Mouse (Mus musculus) ZHBTc4 (cell line): ENCODE data around the gene Pex26.

Experiments
- DNase-seq: peaks from one replicate; pipeline ENCODE4 v3.0.0-alpha.2; 2011; ENCODE audit warnings: low read depth, low spot score

Gene Pex26

GRCm38 (mm10) chr6:121166098-121166552, 17.3 kb upstream of the Pex26 start:
- no peak for DNase-seq

- DNase-seq = peak; percentile 67
Measured at GRCm38 (mm10) chr6:121167381-121167975, 16.0 kb upstream of the Pex26 start.

GRCm38 (mm10) chr6:121171102-121171501, 12.4 kb upstream of the Pex26 start:
- no peak for DNase-seq

GRCm38 (mm10) chr6:121173471-121173870, 10.0 kb upstream of the Pex26 start:
- no peak for DNase-seq

- DNase-seq = no peak
Measured at GRCm38 (mm10) chr6:121174761-121175160, 8.7 kb upstream of the Pex26 start.

- no peak for DNase-seq
Measured at GRCm38 (mm10) chr6:121176011-121176730, 7.3 kb upstream of the Pex26 start.

GRCm38 (mm10) chr6:121176731-121177098, 6.8 kb upstream of the Pex26 start:
- DNase-seq = no peak

GRCm38 (mm10) chr6:121177118-121177708, 6.3 kb upstream of the Pex26 start:
- peak; percentile 26 for DNase-seq

- DNase-seq = peak; percentile 68
Measured at GRCm38 (mm10) chr6:121178700-121179358, 4.6 kb upstream of the Pex26 start.

- no peak for DNase-seq
Measured at GRCm38 (mm10) chr6:121179846-121180245, 3.6 kb upstream of the Pex26 start.

- peak; percentile 74 for DNase-seq
Measured at GRCm38 (mm10) chr6:121184198-121185140, 1.0 kb downstream of the Pex26 start.

GRCm38 (mm10) chr6:121185232-121185631, 1.8 kb downstream of the Pex26 start:
- no peak for DNase-seq

GRCm38 (mm10) chr6:121191261-121192009, 8.0 kb downstream of the Pex26 start:
- DNase-seq = no peak

- DNase-seq = peak; percentile 88
Measured at GRCm38 (mm10) chr6:121194061-121194955, 10.8 kb downstream of the Pex26 start.

GRCm38 (mm10) chr6:121194956-121195731, 11.7 kb downstream of the Pex26 start:
- DNase-seq = no peak

- no peak for DNase-seq
Measured at GRCm38 (mm10) chr6:121197807-121198365, 14.4 kb downstream of the Pex26 start.

- DNase-seq = no peak
Measured at GRCm38 (mm10) chr6:121200458-121200857, 17.0 kb downstream of the Pex26 start.

- DNase-seq = peak; percentile 72
Measured at GRCm38 (mm10) chr6:121202026-121202425, 18.6 kb downstream of the Pex26 start.
